Mouse (Mus musculus): Measurements from ENCODE around the gene Rbck1.

- TF ChIP-seq CTCF (IDR thresholded peaks at IDR 0.05; ENCODE audit: low read depth) (no peak), EP300 (optimal IDR thresholded peaks at IDR 0.05) (no peak)
These were observed 1.5 kb downstream of the Rbck1 start for GRCm38 (mm10) chr2:152330858-152331423.

Data from stomach, postnatal 0 days (tissue).